Mouse (Mus musculus): Measurements from ENCODE around the gene Samsn1.

DNA sequence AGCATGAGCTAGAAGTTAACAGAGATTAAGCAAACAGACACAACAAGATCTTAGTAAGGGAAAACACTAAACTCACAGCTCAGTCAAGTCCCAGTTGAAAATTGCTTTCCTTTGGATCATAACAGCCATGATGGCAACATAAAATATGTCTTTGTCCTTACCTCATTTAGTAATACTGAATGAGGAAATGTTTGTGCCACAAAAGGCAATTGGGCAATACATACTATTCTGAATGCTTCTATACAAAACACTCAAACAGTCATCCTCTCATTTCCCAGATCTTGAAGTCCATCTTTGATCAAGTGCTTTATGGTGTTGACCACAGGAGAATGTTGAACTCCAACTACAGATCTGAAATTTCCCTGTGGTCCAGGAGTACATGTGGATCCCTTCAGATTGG lies 88.7 kb downstream of the Samsn1 start:
- no peak for TF ChIP-seq CTCF (IDR thresholded peaks at IDR 0.05; ENCODE audit: control insufficient read depth, insufficient read depth, insufficient read length)
- no peak for TF ChIP-seq MYOG (IDR thresholded peaks at IDR 0.05; ENCODE audit: control insufficient read depth, extremely low read depth, insufficient read length)
- TF ChIP-seq MAX (IDR thresholded peaks at IDR 0.05) = no peak
- TF ChIP-seq USF1 (IDR thresholded peaks at IDR 0.05; ENCODE audit: low read depth) = no peak

Data from C2C12 (cell line).